In genomic region chr8:124793661-124794485, GRCm38 (mm10) we compare ENCODE assay signal across 9 mouse cellular contexts. TPM values are rescaled to one million over a fixed set of nuclear protein-coding genes. Genes with fewer than 3 reads are reported as not detected.
A peak's percentile ranks its signal among the peaks of the same experiment; 100 is the strongest.
DNase-seq lines count a peak whose midpoint lies in the region; ATAC-seq and TF ChIP-seq lines count a peak whose summit lies in the region.
"Had no signal": no experiment of that assay in that cellular context is flagged by ENCODE, and none has a peak within 500 bp of the region (broad histone marks: within the 10 kb centered on the region; RNA-seq: fewer than 3 reads in every experiment).

No protein-coding gene starts in this region.

- peak; percentile 23 for ATAC-seq in cerebellum, adult (ENCODE audit: insufficient number of reproducible peaks, low FRiP score, low TSS enrichment)
- ATAC-seq in lung, embryonic 16.5 days (ENCODE audit: low read depth), result peak; percentile 24
- ATAC-seq in forebrain, embryonic 12.5 days (ENCODE audit: low FRiP score), result peak; percentile 33
- ATAC-seq in limb, embryonic 14.5 days (ENCODE audit: low FRiP score, low read depth), result no peak

- no peak for TF ChIP-seq POLR2A in lung, adult 2 months (IDR thresholded peaks at IDR 0.05; ENCODE audit: borderline replicate concordance, extremely low read depth, low read depth, low read length)
- TF ChIP-seq POLR2A in limb, embryonic 14.5 days (IDR thresholded peaks at IDR 0.05; ENCODE audit: borderline replicate concordance, extremely low read depth, insufficient read depth, insufficient read length), result no peak

- no peak overlapping the region for H3K27ac ChIP-seq in lung, embryonic 16.5 days (ENCODE audit: low read length)
- H3K27ac ChIP-seq in forebrain, embryonic 12.5 days, result peak overlapping the region; percentile 90
- H3K27ac ChIP-seq in limb, embryonic 14.5 days (replicated peaks; ENCODE audit: low read depth, low read length), result no peak overlapping the region

- H3K9ac ChIP-seq in lung, embryonic 16.5 days (ENCODE audit: low read length), result no peak overlapping the region
- H3K9ac ChIP-seq in forebrain, embryonic 12.5 days, result peak overlapping the region; percentile 72
- no peak overlapping the region for H3K9ac ChIP-seq in limb, embryonic 14.5 days (ENCODE audit: low read depth, low read length, severe bottlenecking)

- under 1% methylated on average over 66 of the region's 81 CpGs for WGBS in lung, embryonic 16.5 days
- WGBS in lung, adult 2 months, result 2% methylated on average over 81 of the region's 81 CpGs
- WGBS in forebrain, embryonic 12.5 days, result under 1% methylated on average over 80 of the region's 81 CpGs
- WGBS in limb, embryonic 14.5 days, result 0% methylated on average over 34 of the region's 81 CpGs

- peaks cover 50% of the 10 kb centered on the region for H3K27me3 ChIP-seq in lung, embryonic 16.5 days (ENCODE audit: control insufficient read depth, insufficient read depth, low read depth, low read length)
- peaks cover 80% of the 10 kb centered on the region for H3K27me3 ChIP-seq in forebrain, embryonic 12.5 days
- H3K27me3 ChIP-seq in limb, embryonic 14.5 days (ENCODE audit: control insufficient read depth, insufficient read depth, low read length), result peaks cover 63% of the 10 kb centered on the region

- TF ChIP-seq CTCF in lung, adult 2 months (IDR thresholded peaks at IDR 0.05; ENCODE audit: insufficient read depth, low read length), result no peak

- DNase-seq in cerebellum, adult 11-12 months, result no peak
- no peak for DNase-seq in lung, adult 2 months
- no peak for DNase-seq in limb, embryonic 14.5 days (ENCODE audit: low spot score)
- peak; percentile 41 for DNase-seq in right cerebral cortex, postnatal 14 days
- DNase-seq in frontal cortex, postnatal 14 days (ENCODE audit: low spot score in 2 of 2), result no peak

- peaks cover 28% of the 10 kb centered on the region for H3K4me1 ChIP-seq in lung, embryonic 16.5 days (replicated peaks; ENCODE audit: control insufficient read depth, insufficient read depth, low read length)
- peaks cover 2% of the 10 kb centered on the region; the same call in 1 of the 2 replicates for H3K4me1 ChIP-seq in lung, adult 2 months (ENCODE audit: control insufficient read depth, insufficient read depth, low read length)
- peaks cover 51% of the 10 kb centered on the region for H3K4me1 ChIP-seq in forebrain, embryonic 12.5 days
- peaks cover 22% of the 10 kb centered on the region; the same call in 1 of the 2 replicates for H3K4me1 ChIP-seq in limb, embryonic 14.5 days (ENCODE audit: control insufficient read depth, insufficient read depth, low read length)

- peak overlapping the region; percentile 63 for H3K4me3 ChIP-seq in lung, embryonic 16.5 days (ENCODE audit: low read length)
- H3K4me3 ChIP-seq in lung, adult 2 months (replicated peaks; ENCODE audit: extremely low read depth, low read depth, low read length), result no peak overlapping the region
- H3K4me3 ChIP-seq in forebrain, embryonic 12.5 days (replicated peaks), result peak overlapping the region; percentile 66
- peak overlapping the region; percentile 60 for H3K4me3 ChIP-seq in limb, embryonic 14.5 days (replicated peaks; ENCODE audit: low read length)
- H3K4me3 ChIP-seq: myocyte had no signal

- H3K9me3 ChIP-seq in lung, embryonic 16.5 days (ENCODE audit: control insufficient read depth, low read length), result no peaks in the 10 kb centered on the region
- H3K9me3 ChIP-seq in forebrain, embryonic 12.5 days, result no peaks in the 10 kb centered on the region
- no peaks in the 10 kb centered on the region for H3K9me3 ChIP-seq in limb, embryonic 14.5 days (ENCODE audit: control insufficient read depth, low read length)

- H3K4me2 ChIP-seq in lung, embryonic 16.5 days (ENCODE audit: low read depth, low read length), result peak overlapping the region; percentile 100
- H3K4me2 ChIP-seq in forebrain, embryonic 12.5 days, result peak overlapping the region; percentile 99
- H3K4me2 ChIP-seq in limb, embryonic 14.5 days (replicated peaks; ENCODE audit: low read depth, low read length, severe bottlenecking), result peak overlapping the region; percentile 100

- no peaks in the 10 kb centered on the region for H3K36me3 ChIP-seq in lung, embryonic 16.5 days (ENCODE audit: control insufficient read depth, insufficient read depth, low read length)
- no peaks in the 10 kb centered on the region for H3K36me3 ChIP-seq in forebrain, embryonic 12.5 days (replicated peaks)
- H3K36me3 ChIP-seq in limb, embryonic 14.5 days (ENCODE audit: control insufficient read depth, insufficient read depth, low read length), result no peaks in the 10 kb centered on the region

RNA-seq across cellular contexts. Expression of gene Trim67, which starts 1.0 kb away (rescaled TPM):
- 0.84 and 0.92 TPM in 2 replicates for polyA plus RNA-seq in lung, embryonic 16.5 days (2015; fragmentation: Nextera tagmentation; extraction: Ambion mirVana)
- polyA plus RNA-seq in lung, adult 2 months (2012; rRNA removed), result 0.44 and 0.51 TPM in 2 replicates
- polyA plus RNA-seq in forebrain, embryonic 12.5 days (2016; fragmentation: Nextera tagmentation; extraction: Ambion mirVana), result 6.1 and 6.4 TPM in 2 replicates
- 0.20 and 0.29 TPM in 2 replicates for polyA plus RNA-seq in limb, embryonic 14.5 days (2012; rRNA removed)
- polyA plus RNA-seq in limb, embryonic 14.5 days (2014; fragmentation: Nextera tagmentation; extraction: Ambion mirVana), result 0.03 and 0.04 TPM in 2 replicates

RNA-seq across cellular contexts. Expression of gene Fam89a, which starts 42.2 kb away (rescaled TPM):
- polyA plus RNA-seq in lung, embryonic 16.5 days (2015; fragmentation: Nextera tagmentation; extraction: Ambion mirVana), result 7.6 and 8.7 TPM in 2 replicates
- polyA plus RNA-seq in lung, adult 2 months (2012; rRNA removed), result 4.0 and 4.9 TPM in 2 replicates
- 0.79 and 0.97 TPM in 2 replicates for polyA plus RNA-seq in forebrain, embryonic 12.5 days (2016; fragmentation: Nextera tagmentation; extraction: Ambion mirVana)
- polyA plus RNA-seq in limb, embryonic 14.5 days (2012; rRNA removed), result 4.1 and 4.6 TPM in 2 replicates
- polyA plus RNA-seq in limb, embryonic 14.5 days (2014; fragmentation: Nextera tagmentation; extraction: Ambion mirVana), result 3.3 and 3.4 TPM in 2 replicates
